Mouse (Mus musculus) A20 (cell line): Measurements from ENCODE around the gene Dock4.

Source experiments
- DNase-seq: peaks from one replicate; pipeline ENCODE4 v3.0.0-alpha.2; 2011; ENCODE audit warnings: low read depth, low spot score

Gene Dock4

GRCm38 (mm10) chr12:40508416-40508815 lies 62.7 kb downstream of the Dock4 start:
- DNase-seq, result no peak

- DNase-seq, result no peak
Measured at GRCm38 (mm10) chr12:40511643-40512369, 66.1 kb downstream of the Dock4 start.

DNA sequence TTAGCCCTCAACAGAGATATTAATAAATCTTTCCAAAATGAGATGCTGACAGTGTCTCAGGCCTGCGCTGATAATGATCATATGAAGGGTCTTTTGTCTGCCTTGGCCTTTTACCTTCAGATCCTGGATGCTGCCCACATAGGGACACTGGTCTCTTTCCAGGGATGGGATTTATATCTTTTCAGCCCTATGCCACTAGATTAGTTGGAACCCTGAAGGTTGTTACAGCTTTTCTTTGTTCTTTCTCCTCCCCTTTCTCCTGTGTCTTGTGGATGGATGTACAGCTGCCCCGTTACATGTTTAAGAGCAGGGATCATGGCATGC lies 66.6 kb downstream of the Dock4 start:
- DNase-seq, result no peak

DNA sequence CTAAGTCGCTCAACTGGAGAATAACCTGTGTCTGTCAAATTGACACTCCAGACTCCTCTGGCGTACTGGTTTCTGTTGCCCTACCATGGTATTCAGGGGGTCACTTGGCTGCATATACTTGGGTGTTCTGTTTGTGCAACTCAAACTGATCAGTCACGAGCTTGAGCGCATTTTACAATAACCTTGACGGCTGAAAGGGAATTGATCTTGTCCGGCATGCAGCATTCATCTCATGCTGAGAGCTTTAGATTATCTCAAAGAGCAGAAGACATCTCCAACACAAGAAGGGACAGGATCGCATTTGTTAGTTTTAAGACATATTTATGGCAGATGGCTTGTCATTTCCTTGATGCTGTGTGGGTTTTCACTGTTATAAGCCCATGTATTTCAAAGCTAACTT lies 67.2 kb downstream of the Dock4 start:
- DNase-seq, result no peak

DNA sequence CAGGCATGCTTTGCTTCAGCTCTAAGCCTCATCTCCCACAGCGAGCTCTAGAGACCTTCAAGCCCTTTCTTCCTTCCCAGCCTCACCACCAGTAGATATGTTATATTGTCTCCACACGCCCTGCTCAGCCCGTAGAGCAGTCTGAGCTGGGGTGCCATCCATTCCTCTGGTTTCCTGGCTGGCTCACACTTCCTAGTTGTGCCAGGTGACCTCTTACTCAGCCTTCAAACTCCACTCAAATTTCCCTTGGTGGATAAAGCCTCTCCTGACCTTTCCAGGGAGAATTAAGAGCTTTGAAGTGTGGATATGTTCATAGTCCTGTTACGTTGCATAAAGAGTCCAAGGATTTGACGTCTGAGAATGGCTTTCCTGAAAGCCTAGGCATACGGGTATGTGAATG lies 68.3 kb downstream of the Dock4 start:
- DNase-seq, result no peak

DNA sequence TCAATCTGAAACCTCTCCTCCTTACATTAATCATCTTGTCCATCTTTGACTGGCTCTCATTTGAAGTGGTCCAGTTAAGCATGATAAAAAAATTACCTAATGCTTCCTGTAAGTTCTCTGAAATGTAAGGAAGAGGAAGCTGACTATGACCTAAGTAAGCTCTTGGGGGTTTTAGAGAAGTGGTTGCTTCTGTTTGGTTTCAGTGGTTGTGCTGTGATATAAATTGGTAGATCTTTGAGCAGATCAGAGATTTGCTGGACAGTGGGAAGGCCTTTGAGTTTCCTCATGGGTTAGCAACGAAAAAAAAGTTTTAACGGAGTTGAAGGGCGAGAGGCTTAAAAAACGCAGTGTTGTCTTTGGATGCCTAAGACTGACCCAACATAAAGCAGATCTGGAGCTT lies 76.7 kb downstream of the Dock4 start:
- DNase-seq, result peak; percentile 35

DNA sequence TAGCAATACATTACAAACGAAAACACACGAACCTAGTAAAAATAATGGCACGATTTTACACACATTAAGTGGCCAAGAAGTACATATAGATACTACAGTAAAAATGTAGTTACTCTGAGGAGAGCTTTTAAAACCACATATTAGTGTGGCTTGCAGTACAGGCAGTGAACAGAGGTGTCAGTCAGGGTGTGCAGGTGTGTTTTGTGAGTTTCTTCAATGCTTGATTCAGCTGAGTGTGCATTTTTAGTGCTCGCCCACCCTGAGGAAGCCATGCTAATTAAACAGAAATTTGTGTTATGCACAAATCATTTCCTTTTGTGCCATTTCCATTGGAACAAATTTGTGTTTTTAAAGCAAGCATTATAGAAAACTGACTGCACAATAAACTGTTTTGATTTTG lies 77.3 kb downstream of the Dock4 start:
- DNase-seq, result peak; percentile 12

- DNase-seq, result no peak
Measured at GRCm38 (mm10) chr12:40525045-40525444, 79.3 kb downstream of the Dock4 start.

- no peak for DNase-seq
Measured at GRCm38 (mm10) chr12:40535655-40536618, 90.2 kb downstream of the Dock4 start.

GRCm38 (mm10) chr12:40537826-40538225 lies 92.1 kb downstream of the Dock4 start:
- DNase-seq, result no peak

- no peak for DNase-seq
Measured at GRCm38 (mm10) chr12:40538318-40538717, 92.6 kb downstream of the Dock4 start.

- DNase-seq, result no peak
Measured at GRCm38 (mm10) chr12:40538780-40539179, 93.0 kb downstream of the Dock4 start.

- DNase-seq, result no peak
Measured at GRCm38 (mm10) chr12:40544273-40544672, 98.5 kb downstream of the Dock4 start.

- DNase-seq, result no peak
Measured at GRCm38 (mm10) chr12:40546827-40547226, 101.1 kb downstream of the Dock4 start.

- DNase-seq, result no peak
Measured at GRCm38 (mm10) chr12:40551317-40551716, 105.6 kb downstream of the Dock4 start.

GRCm38 (mm10) chr12:40552201-40552600 lies 106.4 kb downstream of the Dock4 start:
- no peak for DNase-seq

GRCm38 (mm10) chr12:40553929-40554328 lies 108.2 kb downstream of the Dock4 start:
- no peak for DNase-seq

DNA sequence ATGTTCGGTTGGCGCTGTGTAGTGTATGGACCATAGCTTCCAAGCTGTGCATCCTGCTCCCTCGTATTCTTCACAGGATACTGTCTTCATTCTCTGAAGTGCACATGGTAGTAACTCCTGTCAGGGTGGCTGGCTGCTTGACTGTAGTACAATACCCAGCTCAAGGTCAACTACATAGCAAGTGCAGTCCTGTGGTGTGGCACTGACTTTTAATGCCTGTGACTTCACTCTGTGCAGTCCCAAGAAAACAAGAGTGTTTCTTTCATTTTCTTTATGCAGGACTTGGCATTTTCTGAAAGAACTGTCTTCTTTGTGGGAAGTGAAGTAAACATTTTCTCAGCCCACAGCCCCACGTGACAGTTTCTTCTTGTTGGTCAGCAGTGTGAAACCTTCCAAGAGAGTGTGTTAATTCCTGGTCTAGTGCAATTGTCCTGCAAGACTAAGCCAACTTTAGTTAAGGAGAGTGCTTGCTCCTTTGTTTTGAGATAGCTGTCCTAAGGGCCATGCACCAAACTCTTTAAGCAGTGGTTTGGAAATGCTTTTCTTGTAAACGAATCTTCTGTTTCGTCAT lies 109.3 kb downstream of the Dock4 start:
- no peak for DNase-seq

- DNase-seq, result no peak
Measured at GRCm38 (mm10) chr12:40558600-40558999, 112.8 kb downstream of the Dock4 start.

DNA sequence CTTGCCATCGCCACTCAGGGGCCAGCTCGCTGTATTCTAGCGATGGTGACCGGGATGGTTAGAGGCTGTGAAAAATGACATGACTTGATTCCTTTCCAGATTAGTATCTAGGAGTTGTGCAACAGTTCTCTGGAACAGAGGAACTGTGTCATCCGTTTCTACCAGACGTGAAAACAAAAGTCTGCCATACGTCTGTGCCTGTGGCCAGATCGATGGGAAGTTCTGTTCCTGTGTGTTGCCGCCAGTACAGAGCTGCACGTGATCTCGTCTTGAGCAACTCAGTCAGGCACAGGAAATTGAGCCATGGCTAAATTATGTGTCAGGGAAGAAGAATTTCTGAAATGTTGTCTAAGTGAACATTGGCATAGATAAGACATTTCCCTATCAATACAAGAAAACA lies 113.4 kb downstream of the Dock4 start:
- no peak for DNase-seq

DNA sequence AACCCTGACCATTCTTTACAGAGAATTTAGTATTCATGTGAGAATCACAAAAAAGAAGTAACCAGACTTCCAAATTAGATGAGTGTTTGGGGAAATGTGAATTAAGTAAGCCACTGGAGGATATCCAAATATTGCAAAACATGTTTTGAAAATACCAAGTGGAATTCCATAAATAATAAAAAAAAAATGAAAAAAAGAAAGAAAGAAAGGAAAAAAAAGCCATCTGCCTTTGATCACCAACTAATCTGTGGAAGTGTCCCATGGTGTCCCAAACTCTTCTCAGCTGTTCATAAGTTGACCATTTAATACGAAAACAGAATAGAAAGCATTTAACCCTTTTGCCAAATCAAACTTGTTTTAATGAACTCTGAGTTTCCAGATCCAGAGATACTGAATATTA lies 118.0 kb downstream of the Dock4 start:
- DNase-seq, result no peak

DNA sequence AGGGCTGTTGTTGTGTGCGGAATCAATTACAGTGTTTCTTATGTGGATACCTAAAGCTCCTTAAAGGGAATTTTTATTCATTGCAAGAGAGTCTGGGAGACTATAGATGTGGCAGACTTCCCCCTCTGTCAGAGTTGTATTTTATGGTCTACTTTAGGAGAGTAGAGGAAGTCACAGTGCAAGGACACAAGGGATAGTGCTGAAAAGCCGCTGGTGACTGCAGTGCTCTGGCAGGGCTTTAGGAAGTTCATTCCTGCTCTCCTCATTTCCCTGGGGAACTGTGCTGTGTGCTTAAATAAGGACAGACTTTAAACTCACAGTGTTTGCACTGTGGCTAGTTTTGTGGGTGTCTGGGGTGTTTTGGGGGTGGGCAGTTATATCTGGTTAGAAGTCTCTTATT lies 118.5 kb downstream of the Dock4 start:
- no peak for DNase-seq
